Mouse (Mus musculus) kidney, adult 2 months (tissue): ENCODE results near the gene Zglp1.

Experiments
- CTCF ChIP-seq: fragments of 200-500 bp; conservative IDR thresholded peaks from 2 replicates; pipeline ENCODE4 v1.5.1; 2011; ENCODE audit warnings: low read depth, mild to moderate bottlenecking, control low read depth, low read length, moderate library complexity, mixed read lengths; ENCODE audit not compliant: insufficient read depth, insufficient read length
- POLR2A ChIP-seq: fragments of 200-500 bp; IDR thresholded peaks from one replicate; pipeline ENCODE4 v1.6.1; 2011; ENCODE audit warnings: low read depth, low read length, control low read depth

DNA sequence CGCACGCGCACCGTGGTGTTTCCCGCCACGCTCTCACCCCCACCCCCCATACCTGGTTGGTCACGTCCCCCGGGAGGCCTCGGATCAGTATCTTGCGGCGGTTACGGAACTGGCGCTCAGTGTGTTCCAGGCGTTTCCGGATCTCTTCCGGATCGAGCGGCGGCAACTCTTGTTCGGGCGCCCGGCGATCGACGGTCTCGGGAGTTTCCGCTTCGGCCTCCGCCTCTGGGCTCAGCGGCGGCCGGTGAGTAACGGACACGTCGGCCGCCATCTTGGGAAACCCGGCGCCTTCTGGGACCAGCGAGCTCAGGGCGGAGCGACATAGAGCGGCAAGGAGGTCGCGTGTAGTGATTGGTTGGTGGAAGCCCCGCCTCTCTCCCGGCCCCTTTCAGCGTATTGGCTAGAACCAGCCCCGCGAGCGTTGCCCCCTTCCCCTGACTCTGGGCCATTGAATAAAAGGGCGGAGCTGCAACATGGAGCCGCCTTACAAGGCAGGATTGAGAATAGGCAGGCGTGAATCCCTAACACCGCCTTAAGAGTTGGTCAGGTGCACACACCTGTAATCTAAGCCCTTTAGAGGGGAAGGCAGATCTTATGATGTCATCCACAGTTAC, 24.9 kb upstream of the Zglp1 start, which contains the start of the genes Gm38431 and Raver1:
- TF ChIP-seq POLR2A (no peak), CTCF (no peak)
